Mouse (Mus musculus): ENCODE data around the gene Nfib. TPM values are rescaled to one million over a fixed set of nuclear protein-coding genes. Genes with fewer than 3 reads are reported as not detected.

Gene Nfib
- polyA plus RNA-seq, 1 experiment: 44.5 TPM

DNA sequence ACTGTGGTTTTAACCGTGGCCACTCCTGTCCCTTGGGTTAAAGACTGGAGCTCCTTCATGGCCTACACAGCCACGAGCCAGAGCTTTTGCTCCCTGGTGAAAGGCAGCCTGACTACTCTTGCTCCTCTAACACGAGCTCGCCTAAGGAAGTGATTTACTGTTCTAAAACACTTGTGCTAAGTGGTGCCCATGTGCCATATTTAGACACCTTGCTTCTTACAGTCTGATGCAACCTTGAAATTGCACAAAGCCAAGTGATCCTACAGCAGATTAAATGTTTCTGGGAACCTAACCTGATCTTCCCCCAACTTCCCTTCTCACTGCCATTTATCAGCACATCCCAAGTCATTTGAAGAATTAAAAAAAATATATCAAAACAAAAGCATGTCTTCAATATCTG lies 317.9 kb downstream of the Nfib start:
- H3K4me3 ChIP-seq (ENCODE audit: insufficient read depth, low read depth, low read length): no peak overlapping the region
- peaks cover 34% of the 10 kb centered on the region for H3K4me1 ChIP-seq (ENCODE audit: control insufficient read depth, insufficient read depth, insufficient read length, low read length)
- peak overlapping the region; percentile 37; the same call in 1 of the 2 replicates for H3K27ac ChIP-seq (replicated peaks; ENCODE audit: low read depth, low read length)

DNA sequence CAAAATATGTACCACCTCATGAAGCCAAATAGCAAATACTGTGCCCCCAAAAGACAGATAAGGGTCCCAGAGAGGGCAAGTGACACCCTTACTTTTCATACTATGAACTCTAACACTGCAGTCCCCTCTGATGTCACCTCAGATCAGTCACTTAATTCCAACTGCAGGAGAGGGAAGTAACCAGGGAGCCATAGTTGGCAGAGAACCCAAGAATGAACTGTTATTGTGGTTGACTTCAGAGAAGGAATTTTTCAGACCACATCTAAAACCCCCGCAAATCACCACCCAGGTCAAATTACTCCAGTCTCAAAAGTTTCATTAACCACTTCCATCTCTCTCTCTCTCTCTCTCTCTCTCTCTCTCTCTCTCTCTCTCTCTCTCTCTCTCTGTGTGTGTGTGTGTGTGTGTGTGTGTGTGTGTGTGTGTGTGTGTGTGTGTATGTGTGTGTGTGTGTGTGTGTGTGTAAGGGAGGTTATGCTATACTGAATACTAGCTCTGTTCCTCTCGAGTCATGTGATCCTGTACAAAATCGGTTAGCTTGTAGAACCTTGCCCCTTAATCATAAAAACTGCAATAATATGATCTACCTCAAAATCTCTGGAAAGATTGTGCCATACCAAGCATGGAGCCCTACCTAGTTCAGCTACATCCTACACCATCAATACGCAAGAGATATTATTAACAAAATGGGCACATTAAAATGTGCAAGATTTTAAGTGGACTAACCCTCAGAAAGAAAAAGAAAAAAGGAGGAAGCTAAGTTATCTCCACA lies 319.1 kb downstream of the Nfib start:
- Histone ChIP-seq H3K4me3 (ENCODE audit: insufficient read depth, low read depth, low read length) (no peak overlapping the region), H3K27ac (replicated peaks; ENCODE audit: low read depth, low read length) (no peak overlapping the region), H3K4me1 (ENCODE audit: control insufficient read depth, insufficient read depth, insufficient read length, low read length) (peaks cover 31% of the 10 kb centered on the region)

GRCm38 (mm10) chr4:82385638-82386037 lies 319.9 kb downstream of the Nfib start:
- Histone ChIP-seq H3K27ac (replicated peaks; ENCODE audit: low read depth, low read length) (peak overlapping the region; percentile 24; the same call in 1 of the 2 replicates), H3K4me3 (ENCODE audit: insufficient read depth, low read depth, low read length) (no peak overlapping the region), H3K4me1 (ENCODE audit: control insufficient read depth, insufficient read depth, insufficient read length, low read length) (peaks cover 26% of the 10 kb centered on the region)

- Histone ChIP-seq H3K4me1 (ENCODE audit: control insufficient read depth, insufficient read depth, insufficient read length, low read length) (peaks cover 23% of the 10 kb centered on the region), H3K4me3 (ENCODE audit: insufficient read depth, low read depth, low read length) (no peak overlapping the region), H3K27ac (replicated peaks; ENCODE audit: low read depth, low read length) (peak overlapping the region; percentile 65)
These were observed 321.4 kb downstream of the Nfib start for GRCm38 (mm10) chr4:82383991-82384731.

DNA sequence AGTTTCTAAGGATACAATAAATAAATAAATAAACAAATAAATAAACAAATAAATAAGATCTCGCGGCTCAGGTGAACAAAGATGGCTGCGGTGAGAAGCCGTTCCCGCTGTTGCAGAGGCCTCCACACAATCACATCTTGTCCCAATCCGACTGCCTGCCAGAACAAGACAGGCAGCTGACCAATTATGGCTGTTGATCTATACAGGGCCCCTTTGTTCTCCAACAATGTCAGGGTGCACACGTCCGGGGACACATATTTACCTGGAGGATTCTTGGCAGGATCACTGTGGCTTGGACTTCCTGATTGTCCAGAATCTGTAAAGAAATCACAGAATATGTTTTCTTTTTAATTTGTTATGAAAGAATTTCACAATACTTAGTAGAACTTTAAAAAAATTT lies 322.2 kb downstream of the Nfib start:
- Histone ChIP-seq H3K4me1 (ENCODE audit: control insufficient read depth, insufficient read depth, insufficient read length, low read length) (peaks cover 23% of the 10 kb centered on the region), H3K4me3 (ENCODE audit: insufficient read depth, low read depth, low read length) (no peak overlapping the region), H3K27ac (replicated peaks; ENCODE audit: low read depth, low read length) (0 out of 2 replicates have a peak overlapping the region, but pooled peaks have one; percentile 46)

DNA sequence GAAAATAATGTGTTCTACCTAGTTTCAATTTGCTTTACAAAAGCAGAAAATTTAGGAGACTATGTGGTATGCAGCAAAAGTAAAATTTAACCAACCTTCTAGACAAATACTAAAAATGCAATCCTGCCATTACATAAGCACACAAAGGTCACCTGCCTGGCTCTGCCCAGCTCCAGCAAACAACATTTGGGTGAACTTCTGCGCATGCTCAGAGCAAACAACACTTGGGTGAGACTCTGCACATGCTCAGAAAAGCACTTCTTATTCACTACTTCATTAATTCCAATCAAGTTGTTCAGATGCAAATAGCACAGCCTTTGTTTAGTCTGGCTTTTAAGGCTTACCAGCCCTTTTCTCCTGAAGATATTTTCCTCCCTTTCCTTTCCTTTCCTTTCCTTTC lies 323.8 kb downstream of the Nfib start:
- Histone ChIP-seq H3K27ac (replicated peaks; ENCODE audit: low read depth, low read length) (no peak overlapping the region), H3K4me3 (ENCODE audit: insufficient read depth, low read depth, low read length) (no peak overlapping the region), H3K4me1 (ENCODE audit: control insufficient read depth, insufficient read depth, insufficient read length, low read length) (peaks cover 20% of the 10 kb centered on the region)

GRCm38 (mm10) chr4:82380578-82380977 lies 325.0 kb downstream of the Nfib start:
- Histone ChIP-seq H3K27ac (replicated peaks; ENCODE audit: low read depth, low read length) (no peak overlapping the region), H3K4me3 (ENCODE audit: insufficient read depth, low read depth, low read length) (no peak overlapping the region), H3K4me1 (ENCODE audit: control insufficient read depth, insufficient read depth, insufficient read length, low read length) (peaks cover 14% of the 10 kb centered on the region)

GRCm38 (mm10) chr4:82378050-82378449 lies 327.5 kb downstream of the Nfib start:
- no peak overlapping the region for H3K4me3 ChIP-seq (ENCODE audit: insufficient read depth, low read depth, low read length)
- peaks cover 3% of the 10 kb centered on the region; the same call in 1 of the 2 replicates for H3K4me1 ChIP-seq (ENCODE audit: control insufficient read depth, insufficient read depth, insufficient read length, low read length)
- no peak overlapping the region for H3K27ac ChIP-seq (replicated peaks; ENCODE audit: low read depth, low read length)

DNA sequence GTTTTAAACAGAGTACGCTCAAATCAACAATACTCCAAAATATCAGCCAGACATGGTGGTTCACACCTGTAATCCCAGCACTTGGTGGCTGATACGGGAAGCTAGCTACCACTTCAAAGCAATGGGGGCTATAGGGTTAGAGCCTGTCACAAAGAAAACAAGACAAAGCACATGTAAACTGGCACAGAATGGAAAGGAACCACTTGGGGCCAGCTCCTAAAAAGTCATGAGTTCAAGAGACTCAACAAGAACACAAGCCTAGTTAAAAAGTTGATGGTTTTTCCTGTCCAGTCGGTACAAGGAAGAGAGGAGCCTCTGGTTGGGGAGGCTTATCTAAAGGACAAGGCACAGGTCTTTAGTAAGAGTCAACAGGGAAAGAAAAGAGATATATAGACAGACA lies 327.9 kb downstream of the Nfib start:
- H3K27ac ChIP-seq (replicated peaks; ENCODE audit: low read depth, low read length): no peak overlapping the region
- peaks cover 3% of the 10 kb centered on the region; the same call in 1 of the 2 replicates for H3K4me1 ChIP-seq (ENCODE audit: control insufficient read depth, insufficient read depth, insufficient read length, low read length)
- no peak overlapping the region for H3K4me3 ChIP-seq (ENCODE audit: insufficient read depth, low read depth, low read length)

DNA sequence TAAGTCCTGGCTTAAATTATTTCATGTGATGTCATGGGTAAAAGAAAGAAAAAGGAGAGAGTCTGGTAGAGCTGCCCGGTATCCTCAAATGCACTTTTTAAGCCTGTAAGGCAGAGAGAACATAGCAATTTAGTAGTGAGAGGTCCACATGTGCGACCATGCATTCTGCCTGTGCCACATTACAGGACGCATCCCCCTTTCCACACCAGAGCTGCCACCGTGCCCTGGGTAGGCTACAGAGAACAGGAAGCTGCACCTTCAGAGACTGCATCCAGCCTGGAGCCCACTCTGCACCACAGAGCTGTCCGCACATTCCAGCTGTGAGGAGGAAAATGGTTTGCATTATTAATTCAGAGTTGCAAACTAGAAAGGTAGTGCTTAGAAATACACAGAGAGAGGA lies 331.0 kb downstream of the Nfib start:
- no peak overlapping the region for H3K27ac ChIP-seq (replicated peaks; ENCODE audit: low read depth, low read length)
- peaks cover 3% of the 10 kb centered on the region; the same call in 1 of the 2 replicates for H3K4me1 ChIP-seq (ENCODE audit: control insufficient read depth, insufficient read depth, insufficient read length, low read length)
- no peak overlapping the region for H3K4me3 ChIP-seq (ENCODE audit: insufficient read depth, low read depth, low read length)

GRCm38 (mm10) chr4:82372217-82372616 lies 333.3 kb downstream of the Nfib start:
- H3K4me3 ChIP-seq (ENCODE audit: insufficient read depth, low read depth, low read length): no peak overlapping the region
- peaks cover 8% of the 10 kb centered on the region for H3K4me1 ChIP-seq (ENCODE audit: control insufficient read depth, insufficient read depth, insufficient read length, low read length)
- no peak overlapping the region for H3K27ac ChIP-seq (replicated peaks; ENCODE audit: low read depth, low read length)

DNA sequence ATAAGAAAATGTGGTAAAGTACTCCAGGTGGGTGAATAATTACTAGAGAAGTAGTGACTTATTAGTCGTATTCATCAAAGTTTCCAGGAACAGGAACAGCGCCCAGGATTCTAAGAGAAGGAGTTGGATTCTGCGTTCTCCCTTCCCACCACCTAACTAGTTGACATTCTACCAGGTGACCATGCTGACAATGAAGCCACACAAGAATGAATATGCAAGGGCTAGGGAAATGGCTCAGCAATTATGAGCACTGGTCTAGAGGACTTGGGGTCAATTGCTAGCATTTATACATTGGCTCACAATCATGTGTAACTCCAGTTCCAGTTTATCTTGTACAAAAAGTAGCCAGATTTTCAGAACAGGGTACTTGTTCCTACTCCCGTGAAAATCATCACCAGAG lies 334.1 kb downstream of the Nfib start:
- Histone ChIP-seq H3K27ac (replicated peaks; ENCODE audit: low read depth, low read length) (no peak overlapping the region), H3K4me3 (ENCODE audit: insufficient read depth, low read depth, low read length) (no peak overlapping the region), H3K4me1 (ENCODE audit: control insufficient read depth, insufficient read depth, insufficient read length, low read length) (peaks cover 8% of the 10 kb centered on the region)

DNA sequence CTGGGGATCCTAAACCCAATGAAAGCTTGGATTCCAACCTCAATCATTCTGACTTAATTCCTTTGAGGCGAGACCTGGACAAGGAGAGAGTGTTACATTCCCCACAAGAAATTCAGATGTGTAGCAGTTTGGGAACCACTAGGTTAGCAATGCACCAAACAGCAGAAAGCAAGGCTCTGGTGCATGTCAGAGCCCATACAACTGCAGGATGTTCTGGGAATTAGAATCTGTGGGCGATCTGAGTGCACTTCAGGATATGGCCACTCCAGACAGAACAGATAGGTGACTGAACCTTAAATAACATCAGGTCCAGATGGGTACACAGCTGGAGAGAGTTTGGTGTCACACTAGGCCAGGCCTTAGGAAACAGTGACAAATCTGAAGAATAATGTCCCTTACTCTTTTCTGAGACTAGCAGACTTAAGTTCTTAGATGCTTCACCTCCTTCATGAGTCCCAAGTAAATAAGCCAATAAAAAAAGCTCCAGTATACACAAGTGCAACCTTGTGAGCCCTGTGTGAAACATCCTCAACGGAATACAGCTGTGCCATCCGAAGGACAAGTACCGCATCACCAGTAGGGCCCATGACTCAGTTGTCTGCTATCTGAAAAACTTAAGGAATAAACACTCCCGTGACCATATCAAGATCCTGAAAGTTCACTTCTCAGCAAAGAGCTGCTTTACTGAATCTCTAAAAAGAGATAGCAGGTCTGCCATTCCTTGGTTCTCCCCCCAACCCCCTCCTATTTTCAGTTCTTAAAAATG lies 336.4 kb downstream of the Nfib start:
- H3K27ac ChIP-seq (replicated peaks; ENCODE audit: low read depth, low read length): no peak overlapping the region
- peaks cover 11% of the 10 kb centered on the region for H3K4me1 ChIP-seq (ENCODE audit: control insufficient read depth, insufficient read depth, insufficient read length, low read length)
- no peak overlapping the region for H3K4me3 ChIP-seq (ENCODE audit: insufficient read depth, low read depth, low read length)

- H3K27ac ChIP-seq (replicated peaks; ENCODE audit: low read depth, low read length): no peak overlapping the region
- peaks cover 15% of the 10 kb centered on the region for H3K4me1 ChIP-seq (ENCODE audit: control insufficient read depth, insufficient read depth, insufficient read length, low read length)
- H3K4me3 ChIP-seq (ENCODE audit: insufficient read depth, low read depth, low read length): no peak overlapping the region
These were observed 337.3 kb downstream of the Nfib start for GRCm38 (mm10) chr4:82368091-82368775.
